Mouse (Mus musculus) erythroblast, embryonic 14.5 days (primary cell): Measurements from ENCODE around the gene Dmtf1.

Experiments used
- GATA1 ChIP-seq: IDR thresholded peaks from 2 replicates; pipeline ENCODE4 v1.6.1; 2012; ENCODE audit warnings: low read length, inconsistent platforms, mixed read lengths
- TAL1 ChIP-seq: IDR thresholded peaks from 3 replicates; pipeline ENCODE4 v1.6.1; 2012; ENCODE audit warnings: low read length, inconsistent platforms, mixed read lengths

GRCm38 (mm10) chr5:9093490-9093889 is 68.1 kb downstream of the Dmtf1 start:
- TF ChIP-seq GATA1 = no peak
- TF ChIP-seq TAL1 = no peak
